Mouse (Mus musculus) ES-CJ7 (cell line): ENCODE measurements around the gene Foxn2.
"Not testable (repeated sequence)": the region's sequence is repeated elsewhere in the genome, so short reads cannot be mapped to it uniquely, and the experiment has no call there.

ENCODE experiments used
- DNase-seq: peaks from one replicate; pipeline ENCODE4 v3.0.0; 2011; ENCODE audit warnings: low read depth, low spot score

Foxn2 gene

DNA sequence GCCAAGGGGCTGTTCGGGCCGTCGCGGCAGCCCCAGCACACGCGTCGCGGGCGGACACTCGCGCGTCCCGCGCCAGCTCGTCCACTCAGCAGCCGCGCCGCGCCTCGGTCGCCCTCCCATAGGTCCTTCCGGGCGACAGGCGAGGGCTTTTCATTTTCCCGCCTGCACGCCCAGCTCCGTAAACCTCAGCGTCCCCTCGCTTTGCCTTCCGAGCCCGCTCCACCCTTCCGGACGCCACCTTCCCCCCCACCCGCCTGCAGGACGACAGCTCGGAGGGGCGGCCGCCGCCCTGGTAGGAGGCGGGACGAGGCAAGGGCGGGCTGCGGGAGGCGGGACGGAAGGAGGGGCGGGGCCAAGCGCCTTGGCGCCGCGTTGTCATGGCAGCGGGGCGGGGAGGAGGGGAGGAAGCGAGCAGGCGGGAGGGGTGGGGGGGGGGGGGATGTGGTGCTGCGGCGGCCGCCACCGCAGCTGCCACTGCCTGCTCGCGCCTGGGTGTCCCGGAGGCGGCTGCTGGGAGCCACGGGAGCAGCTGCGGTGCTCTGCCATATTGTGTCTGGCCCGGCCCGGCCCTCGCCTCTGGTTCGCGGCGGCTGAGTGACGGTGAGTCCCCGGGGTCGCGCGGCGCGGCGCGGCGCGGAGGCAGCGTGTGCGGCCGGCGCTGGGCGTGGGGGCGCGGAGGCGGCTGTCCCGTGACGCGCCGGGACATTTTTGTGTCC lies at the start of gene Foxn2:
Gene Foxn2 (plus strand): TSS at position 427 of the 716 bp plus-strand sequence.
- peak; percentile 95 for DNase-seq

DNA sequence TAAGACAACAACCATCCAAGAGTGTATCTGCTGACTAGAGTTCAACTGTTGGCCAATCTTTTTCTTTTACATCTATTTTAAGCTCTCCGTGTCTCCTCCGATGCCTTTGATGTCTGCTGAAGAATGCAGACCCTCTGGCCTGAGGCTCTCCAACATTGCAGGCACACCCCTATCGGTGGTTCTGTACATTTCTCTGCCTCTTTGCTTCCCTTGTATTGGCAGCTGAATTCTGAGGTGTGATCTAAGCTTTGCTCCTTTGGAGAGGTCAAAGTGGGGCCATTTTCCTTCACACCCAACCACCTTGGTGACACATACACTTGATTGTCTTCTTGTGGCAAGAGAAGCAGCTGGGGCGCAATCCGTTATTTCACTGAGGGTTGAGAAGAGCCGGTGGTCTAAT lies 43.0 kb upstream of the Foxn2 start:
- peak; percentile 26 for DNase-seq

DNA sequence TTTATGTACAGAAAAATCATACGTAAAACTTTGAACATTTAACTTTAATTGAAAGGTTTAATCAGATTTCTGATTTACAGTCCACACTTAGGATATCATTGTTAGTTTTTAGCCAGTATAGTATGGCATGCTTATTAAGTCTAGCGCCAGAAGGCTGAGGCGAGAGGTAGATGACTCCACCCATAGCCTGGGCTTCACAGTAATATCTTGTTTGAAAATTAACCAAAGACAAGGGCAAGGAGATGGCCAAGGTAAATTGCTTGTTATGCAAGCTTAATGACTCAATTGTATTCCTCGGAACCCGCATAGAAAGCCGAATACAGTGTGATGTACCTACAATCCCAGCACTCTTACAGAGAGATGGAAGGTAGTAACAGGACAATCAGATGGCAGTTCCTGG lies 42.4 kb upstream of the Foxn2 start:
- DNase-seq, result no peak

DNA sequence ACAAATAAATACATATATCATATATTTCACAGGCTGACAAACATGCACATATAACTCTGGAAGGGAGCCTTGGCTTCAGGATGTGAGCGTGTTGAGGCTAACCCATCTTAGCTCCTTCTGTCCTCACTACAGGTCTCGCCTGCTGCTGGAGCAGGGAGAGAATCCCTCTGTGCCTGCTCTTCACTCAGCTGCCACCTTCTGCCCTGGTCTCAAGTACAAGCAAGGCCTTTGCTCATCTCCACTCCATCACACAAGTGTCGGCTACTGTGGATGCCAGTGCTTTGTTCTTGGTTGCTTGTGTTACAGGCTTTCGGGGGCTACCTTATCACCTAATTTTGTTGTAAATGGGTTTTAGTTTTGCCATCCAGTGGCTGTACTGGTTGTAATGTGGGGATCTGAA lies 41.7 kb upstream of the Foxn2 start:
- DNase-seq, result no peak

DNA sequence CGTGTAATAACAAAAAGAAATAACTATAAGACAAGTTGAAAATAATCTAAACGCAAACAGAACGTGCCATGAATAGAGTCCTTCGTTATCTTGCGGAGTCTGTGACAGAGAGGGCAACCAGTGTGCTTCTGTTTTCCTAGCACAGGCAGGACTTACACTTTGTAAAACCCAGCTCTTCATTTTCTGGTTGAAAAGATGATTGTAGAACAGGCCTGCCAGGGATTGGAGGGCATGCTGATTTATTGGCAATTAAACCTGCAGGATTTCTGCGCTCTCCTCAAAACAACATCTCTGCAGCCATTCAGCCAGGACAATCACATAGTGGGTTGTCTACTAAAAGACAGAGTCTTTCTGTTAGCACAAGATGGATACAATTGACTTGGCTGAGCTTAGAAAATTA lies 40.4 kb upstream of the Foxn2 start:
- no peak for DNase-seq

DNA sequence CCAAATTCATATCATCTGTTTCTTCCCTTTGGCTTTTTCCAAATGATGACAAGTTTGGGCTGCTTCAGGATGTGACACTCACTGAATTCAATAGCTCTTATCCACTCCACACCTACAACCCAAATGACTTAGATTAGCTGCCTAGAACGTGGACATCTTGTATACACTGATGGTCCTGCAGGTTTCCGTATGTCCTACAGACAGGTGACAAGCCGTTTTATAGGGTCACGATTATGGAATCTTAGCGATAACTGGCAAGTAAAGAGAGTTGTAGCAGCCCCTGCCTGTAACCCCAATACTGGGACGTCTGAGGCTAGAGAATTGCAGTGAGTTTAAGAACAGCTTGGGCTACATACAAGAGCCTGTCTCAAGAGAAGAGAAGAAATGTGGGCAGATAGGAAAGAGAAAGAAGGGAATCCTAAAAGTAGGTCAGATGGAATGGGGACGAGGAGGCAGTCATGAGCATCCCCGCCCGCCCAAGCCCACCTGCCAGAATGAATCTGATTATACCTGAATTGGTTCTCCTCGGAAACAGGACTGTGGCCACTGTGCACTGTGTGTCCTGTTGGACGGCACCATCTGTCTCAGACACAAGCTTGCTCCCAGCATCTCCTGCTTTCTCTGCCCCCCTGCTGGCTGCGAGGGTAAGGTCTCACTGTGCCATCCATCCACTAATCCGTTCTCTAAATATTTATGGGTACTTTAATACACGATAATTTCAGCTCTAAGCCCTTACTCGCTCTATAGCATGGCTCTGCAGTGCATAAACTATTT lies 39.6 kb upstream of the Foxn2 start:
- no peak for DNase-seq

DNA sequence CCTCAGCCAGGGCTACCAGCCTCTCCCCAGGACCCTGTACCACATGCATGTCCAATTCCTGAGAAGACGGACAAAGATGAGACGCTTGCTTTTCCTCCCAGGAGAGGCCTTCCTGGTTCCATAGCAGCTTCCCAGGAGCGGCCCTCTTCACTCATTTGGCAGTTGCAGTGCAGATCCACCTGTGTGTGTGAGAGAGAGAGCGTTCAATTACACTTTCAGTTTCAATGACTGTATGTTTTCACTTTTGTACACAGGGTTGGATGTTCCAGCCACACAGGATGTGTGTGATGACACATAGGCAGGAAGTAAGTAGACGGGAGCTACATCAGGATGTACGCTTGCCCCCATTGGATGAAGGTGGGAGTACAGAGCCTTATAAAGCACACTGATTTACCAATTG lies 37.2 kb upstream of the Foxn2 start:
- DNase-seq, result no peak

DNA sequence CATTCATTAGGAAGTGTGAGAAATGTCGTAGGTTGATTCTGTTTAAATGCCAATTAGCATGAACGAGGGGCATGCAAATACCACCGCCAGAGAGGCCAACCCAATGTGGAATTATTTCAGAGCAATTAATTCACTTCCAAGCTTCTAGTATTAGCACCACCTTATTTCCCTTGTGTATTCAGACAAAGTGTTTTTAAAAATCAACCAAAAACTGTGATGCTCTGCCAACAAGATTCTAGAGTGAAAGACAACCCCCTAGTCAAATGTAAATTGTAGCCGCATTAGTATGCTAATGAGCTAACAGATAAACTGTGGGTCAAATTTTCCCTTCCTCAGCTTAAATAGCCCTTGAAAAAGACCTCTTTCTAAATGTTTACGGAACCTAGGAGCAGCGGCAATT lies 36.0 kb upstream of the Foxn2 start:
- peak; percentile 32 for DNase-seq

DNA sequence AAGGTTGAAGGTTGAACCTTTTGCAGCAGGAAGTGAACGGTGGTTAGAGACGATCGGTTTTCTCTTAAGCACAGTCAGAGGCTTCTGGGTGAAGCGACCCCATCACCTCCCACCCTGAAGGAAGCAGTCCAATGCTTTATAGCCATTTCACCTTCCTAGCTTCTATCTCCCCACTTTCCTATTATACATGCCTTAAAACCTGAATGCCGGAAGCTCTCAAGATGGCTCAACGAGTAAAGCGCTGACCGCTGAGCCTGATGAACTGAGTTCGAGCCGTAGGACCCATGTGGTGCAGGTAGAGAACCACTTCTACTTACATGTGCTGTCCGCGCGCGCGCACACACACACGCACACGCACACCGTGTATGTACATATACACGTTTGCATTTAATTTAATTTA lies 35.4 kb upstream of the Foxn2 start:
- DNase-seq, result peak; percentile 39

DNA sequence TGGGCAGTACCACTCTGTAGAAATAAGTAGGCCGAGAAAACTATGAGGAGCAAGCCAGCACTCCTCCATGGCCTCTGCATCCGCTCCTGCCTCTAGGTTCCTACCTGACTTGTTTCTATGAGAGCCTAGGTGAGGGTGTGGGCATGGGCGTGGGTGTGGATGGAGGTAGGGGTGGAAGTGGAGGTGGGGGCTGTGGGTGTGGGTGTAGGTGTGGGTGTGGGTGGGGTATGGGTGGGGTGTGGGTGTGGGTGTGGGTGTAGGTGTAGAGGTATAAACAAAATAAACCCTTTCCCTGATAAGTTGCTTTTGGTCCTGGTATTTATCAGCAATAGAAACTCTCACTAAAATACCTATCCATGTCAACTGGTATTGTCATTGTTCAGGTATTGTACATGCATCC lies 30.8 kb upstream of the Foxn2 start:
- no peak for DNase-seq

DNA sequence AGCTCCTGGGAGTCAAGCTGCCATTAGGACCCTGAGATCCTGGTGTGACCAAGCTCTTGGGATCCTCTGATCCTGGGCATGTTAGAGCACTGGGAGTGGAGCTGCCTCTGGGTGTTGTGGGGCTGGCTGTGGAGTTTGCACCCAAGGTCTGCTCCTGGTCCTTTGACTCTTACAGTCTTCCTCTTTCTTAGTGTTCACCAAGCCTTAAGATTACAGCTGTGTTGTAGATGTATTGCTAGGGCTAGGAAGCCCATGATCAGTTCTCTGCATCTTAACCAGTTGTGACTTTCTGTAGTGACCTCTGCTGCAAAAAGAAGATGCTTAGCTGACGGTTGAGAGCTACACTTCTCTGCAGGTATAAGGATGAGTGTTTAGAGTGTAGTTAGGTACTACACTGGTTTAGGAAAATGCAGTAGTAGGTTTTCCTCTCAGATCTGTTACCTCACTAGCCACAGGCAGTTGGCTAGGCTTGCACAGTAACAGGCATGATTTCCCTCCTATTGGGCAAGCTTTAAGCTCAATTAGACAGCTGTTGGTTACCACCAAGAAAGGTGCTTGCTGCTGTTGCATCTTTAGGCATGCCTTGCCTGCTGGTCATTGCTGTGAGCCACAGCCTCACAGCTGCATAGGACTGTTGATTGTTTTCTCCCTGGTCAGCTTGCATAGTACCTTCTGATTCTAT lies 27.2 kb upstream of the Foxn2 start:
- no peak for DNase-seq

DNA sequence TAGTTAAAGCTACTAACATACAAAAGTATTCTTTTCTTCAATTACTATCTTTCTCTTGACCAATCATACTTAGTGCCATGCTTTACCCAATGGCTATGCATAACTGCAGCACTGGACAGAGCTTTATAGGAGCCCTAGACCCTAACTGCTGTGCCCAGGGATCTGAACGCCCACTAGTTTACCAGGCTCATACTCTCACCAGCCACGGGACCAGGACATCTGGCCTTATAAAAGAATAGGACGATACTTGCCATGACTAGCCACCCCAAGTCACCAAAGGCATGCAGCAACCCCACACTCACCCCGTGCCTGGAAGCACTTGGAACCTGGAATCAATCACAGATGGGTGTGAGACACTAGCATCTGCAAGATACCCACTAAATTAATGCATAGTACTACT lies 20.1 kb upstream of the Foxn2 start:
- no peak for DNase-seq

DNA sequence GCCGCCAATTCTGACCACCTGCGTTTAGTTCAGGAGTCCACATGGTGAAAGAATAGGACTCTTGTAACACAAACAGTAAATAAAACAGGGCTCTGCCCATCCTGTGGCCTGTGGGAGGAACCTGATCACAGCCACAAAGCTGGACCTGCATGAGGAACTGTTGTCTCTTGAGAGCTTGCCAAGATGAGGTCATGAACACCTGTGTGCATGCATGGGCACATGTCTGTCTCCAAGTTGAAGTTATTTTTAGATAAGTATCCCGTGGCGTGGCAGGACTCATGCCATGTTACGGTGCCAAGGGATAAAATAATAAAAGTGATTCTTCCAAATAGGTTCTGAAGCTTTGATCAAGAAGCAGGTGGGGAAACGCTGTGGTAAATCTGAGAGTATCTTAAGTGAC lies 19.3 kb upstream of the Foxn2 start:
- no peak for DNase-seq

DNA sequence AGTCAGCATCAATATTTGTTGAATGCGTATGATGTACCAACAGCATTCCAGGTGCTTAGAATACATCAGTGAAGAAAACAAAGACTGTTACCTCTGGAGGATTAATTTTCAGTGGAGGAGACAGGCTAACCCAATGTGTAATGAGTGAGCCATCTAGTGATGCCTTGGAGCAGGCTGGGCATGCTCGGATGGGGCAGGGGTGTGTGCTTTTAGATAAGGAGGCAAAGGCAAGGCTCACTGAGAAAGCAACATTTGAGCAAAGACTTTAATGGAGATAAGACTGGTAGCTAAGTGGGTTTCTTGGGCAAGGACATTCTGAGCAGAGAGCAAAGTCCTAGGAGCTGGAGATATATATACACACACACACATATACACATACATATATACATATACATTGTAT lies 9.8 kb upstream of the Foxn2 start:
- no peak for DNase-seq

DNA sequence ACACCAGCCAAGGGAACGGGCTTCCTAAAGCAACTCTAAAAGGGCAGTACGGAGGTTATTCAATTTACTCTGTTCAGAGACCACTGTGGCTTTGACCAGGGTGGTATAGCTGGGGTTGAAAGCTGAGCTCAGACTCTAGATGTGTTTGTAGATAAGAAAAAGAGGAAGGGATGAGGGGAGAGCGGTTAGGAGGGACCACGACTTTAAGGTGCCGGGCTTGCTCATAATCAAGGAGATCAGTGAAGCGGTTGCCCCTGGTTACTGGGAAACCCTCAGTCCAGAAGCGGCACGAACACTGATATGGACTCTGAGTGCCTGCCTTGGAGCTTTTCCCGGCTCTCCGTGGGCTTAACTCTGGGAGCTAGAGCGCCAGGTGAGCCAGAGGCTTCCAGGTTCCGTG lies 9.0 kb upstream of the Foxn2 start:
- DNase-seq, result no peak

DNA sequence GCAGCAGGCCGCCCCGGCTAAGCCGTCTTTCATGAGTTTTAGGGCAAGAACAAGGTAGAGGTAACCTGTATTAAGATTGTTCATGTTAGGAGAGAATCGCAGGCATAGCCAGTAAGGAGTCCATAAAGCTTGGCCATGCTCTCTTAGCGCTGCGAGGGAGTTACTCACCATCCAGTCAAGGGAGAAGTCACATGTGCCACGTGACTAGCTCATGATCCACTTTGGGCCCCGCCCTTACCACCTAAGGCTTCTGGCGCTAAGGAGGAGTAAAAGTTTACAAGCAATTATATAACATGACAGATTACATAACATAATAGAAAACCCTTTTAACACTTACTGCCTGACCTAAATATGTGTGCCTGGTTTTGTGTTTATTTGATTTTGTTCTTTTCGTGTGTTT lies 8.5 kb upstream of the Foxn2 start:
- DNase-seq, result no peak

DNA sequence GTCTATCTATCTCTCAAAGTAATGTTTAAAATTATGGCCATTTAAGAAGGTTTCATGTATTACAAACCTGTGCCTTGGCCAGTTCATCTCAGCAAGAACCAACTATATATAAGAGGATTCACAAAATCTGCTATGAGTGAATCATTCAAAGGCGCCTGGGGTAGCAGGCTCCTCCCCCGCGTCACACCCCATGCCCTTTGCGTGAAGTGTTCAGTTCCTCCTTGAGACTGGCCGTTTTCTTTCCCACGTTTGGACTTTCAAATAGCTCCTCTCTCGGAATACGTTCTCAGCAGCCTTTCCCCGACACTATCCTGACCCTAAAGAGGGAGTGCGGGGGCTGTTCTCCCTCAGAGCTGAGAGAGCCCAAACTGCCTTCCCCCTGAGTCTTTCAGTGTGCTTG lies 5.2 kb upstream of the Foxn2 start:
- DNase-seq, result no peak

DNA sequence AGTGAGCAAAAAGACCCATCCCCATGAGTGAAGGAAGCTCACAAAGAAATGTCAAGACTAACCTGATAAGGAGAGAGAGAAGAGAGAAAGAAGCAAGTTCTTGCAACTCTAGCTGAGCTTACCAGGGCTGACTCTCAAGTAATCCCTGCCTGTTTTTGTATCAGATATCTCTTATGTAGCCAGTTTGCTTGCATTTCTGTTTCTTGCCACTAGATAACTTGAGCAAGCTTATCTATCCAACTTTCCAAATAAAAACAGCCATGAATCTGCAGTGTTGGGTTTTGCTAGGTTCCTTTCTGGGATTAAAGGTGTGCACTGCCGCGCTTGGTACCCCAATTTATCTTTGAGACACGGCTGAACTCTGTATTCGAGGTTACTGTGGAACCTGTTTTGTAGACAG lies 4.2 kb upstream of the Foxn2 start:
- DNase-seq, result no peak

DNA sequence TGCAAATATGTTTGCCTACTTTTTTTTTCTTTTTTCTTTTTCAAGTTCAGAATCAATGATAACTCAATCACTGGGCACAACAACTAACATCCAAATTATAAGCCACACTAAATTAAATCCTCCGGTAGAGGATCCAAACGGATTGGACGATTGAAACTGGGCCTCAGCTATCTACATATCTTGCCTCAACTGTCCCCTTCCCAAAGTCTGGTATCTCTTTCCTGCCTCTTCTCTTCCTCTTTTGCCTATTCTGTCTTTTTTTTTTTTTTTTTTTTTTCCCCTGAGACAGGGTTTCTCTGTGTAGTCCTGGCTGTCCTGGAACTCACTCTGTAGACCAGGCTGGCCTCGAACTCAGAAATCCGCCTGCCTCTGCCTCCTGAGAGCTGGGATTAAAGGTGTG lies 3.8 kb upstream of the Foxn2 start:
- not testable (repeated sequence) for DNase-seq

DNA sequence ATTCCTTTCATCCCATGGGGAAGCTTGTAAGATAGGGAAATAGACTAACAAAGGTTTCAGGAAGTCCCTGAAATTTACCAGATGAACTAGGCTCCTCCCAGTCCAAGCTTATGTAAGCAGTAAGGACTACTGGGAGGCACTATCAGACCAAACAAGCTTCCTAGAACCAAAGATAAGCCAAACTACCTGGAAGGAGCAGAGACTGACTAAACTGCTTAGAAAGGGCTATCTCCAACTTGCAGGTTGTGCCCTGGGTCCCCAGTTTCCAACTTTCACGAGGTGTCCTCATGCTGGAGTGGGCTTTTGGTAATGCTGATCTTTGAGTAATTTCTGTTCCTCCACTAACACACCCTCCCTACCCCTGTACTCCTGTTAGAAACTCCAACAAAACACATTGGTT lies 3.1 kb upstream of the Foxn2 start:
- DNase-seq, result no peak

DNA sequence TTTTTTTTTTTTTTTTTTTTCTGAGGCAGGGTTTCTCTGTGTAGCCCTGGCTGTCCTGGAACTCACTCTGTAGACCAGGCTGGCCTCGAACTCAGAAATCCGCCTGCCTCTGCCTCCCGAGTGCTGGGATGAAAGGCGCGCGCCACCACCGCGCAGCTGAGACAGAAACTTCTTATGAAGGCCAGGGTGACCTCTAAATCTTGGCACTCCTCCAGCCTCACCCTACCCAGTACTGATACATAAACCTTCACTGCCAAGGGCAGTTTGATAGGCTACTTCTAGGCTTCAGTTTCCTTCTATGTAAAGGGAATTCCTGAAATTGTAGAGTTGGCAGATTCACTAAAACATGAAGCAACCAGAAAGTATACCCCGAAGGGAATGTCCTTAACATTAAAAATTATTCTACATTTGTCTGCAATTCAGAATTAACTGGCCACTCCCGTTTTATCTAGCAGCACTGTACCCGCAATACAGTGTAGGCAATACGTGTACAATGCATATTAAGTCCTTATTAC lies 918 bp upstream of the Foxn2 start:
- peak; percentile 75 for DNase-seq

DNA sequence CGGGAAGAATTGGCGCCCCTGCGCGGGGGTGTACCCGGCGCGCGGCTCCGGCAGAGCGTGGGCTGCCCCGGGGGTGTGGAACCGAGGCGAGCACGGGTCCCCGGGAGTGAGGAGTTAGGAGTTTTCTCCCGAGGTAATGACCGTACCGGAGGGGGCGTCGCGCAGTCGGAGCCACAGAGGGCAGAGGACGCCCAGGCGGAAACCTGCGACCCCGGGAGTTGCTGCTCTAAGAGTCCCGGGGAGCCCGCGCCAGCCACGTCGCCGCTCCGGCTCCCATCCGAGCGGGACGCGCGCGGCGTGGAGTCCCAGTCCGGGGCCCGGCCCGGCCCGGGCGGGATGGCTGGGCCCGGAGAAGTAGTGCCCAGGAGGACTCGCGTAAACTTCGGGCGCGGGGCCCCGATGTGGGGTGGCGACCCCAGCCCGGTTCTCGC lies 505 bp downstream of the Foxn2 start:
- DNase-seq, result peak; percentile 34
